Mouse (Mus musculus) midbrain, embryonic 10.5 days (tissue): ENCODE data around the gene Rims4. TPM values are rescaled to one million over a fixed set of nuclear protein-coding genes. Genes with fewer than 3 reads are reported as not detected.

ENCODE experiments used
- DNase-seq: peaks from one replicate; pipeline ENCODE4 v3.0.0-alpha.2; 2017; ENCODE audit warnings: low spot score
- H3K27ac ChIP-seq: fragments of 300-500 bp; sonication (generic); replicated peaks from 2 replicates; pipeline ENCODE4 v1.5.1; 2016; ENCODE audit warnings: mild to moderate bottlenecking
- H3K27me3 ChIP-seq: fragments of 300-500 bp; sonication (generic); 2 replicates; pipeline ENCODE4 v1.6.1; 2016; ENCODE audit warnings: low read depth, mild to moderate bottlenecking; ENCODE audit not compliant: poor library complexity, severe bottlenecking
- H3K36me3 ChIP-seq: fragments of 300-500 bp; sonication (generic); 2 replicates; pipeline ENCODE4 v1.6.1; 2016; ENCODE audit warnings: mild to moderate bottlenecking, moderate library complexity
- H3K4me1 ChIP-seq: fragments of 300-500 bp; sonication (generic); 2 replicates; pipeline ENCODE4 v1.6.1; 2016
- H3K4me3 ChIP-seq: fragments of 300-500 bp; sonication (generic); 2 replicates; pipeline ENCODE4 v1.5.1; 2016; ENCODE audit warnings: mild to moderate bottlenecking, moderate library complexity
- H3K9me3 ChIP-seq: fragments of 300-500 bp; sonication (generic); replicated peaks from 2 replicates; pipeline ENCODE4 v1.6.1; 2016; ENCODE audit warnings: mild to moderate bottlenecking
- WGBS: fragments of 180-500 bp; shearing (Covaris S2); methylation state at CpG from one replicate; pipeline ENCODE4 v1.1.7; 2016; 5-methylcytosine and 5-hydroxymethylcytosine counted together
- polyA plus RNA-seq: library from polyadenylated mRNA; unstranded; fragments of >200 nt; fragmentation: Nextera tagmentation; extraction: Ambion mirVana; gene quantifications from 2 replicates; pipeline ENCODE4 v1.2.1, GENCODE M21; 2016

The Rims4 gene
- polyA plus RNA-seq, 1 experiment from 2014 or later: 0.98 TPM

DNA sequence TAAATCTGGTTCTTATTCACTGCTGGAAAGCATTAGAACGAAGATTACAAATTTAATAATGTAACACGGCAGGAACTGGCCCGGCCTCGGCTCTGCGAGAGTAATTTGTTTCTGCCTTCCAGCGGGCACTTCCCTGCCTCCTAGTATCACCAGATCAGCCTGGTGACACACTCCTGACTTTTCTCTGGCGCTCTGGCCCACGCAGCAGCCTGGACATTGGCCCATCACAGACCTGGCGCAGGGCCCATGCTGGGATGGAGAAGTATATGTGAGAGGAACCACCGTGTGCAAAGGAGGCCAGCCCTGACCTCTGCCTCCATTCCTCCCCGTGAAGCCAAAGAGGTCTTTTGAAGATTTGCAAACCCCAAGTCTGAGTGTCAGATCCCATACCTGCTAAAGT, 15.0 kb downstream of the Rims4 start:
- DNase-seq: no peak
- H3K36me3 ChIP-seq: no peaks in the 10 kb centered on the region
- H3K27me3 ChIP-seq: no peaks in the 10 kb centered on the region
- 81% methylated on average over 11 of the region's 11 CpGs for WGBS
- no peak overlapping the region for H3K27ac ChIP-seq
- no peaks in the 10 kb centered on the region for H3K9me3 ChIP-seq
- H3K4me1 ChIP-seq: peaks cover 8% of the 10 kb centered on the region; the same call in 1 of the 2 replicates
- H3K4me3 ChIP-seq: no peak overlapping the region

DNA sequence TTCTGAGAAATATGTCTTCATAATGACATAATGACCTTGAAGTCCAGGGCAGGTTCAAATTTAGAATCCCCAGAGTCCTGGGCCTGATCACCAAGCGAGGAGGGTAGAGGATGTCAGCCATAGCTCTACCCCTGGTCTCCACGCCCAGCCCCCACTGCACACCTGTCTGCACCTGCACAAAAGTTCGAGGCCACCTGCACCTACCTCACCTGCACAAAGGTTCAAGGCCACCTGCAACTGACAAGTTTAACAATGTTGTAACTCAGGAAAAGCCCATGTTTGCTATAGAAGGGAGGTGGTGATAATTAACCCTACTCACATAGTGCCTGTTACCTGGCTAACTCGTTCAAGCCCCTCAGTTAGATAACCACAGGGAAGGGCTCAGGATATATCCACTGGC, 16.0 kb downstream of the Rims4 start:
- H3K4me3 ChIP-seq: no peak overlapping the region
- H3K27me3 ChIP-seq: no peaks in the 10 kb centered on the region
- DNase-seq: no peak
- no peaks in the 10 kb centered on the region for H3K36me3 ChIP-seq
- no peaks in the 10 kb centered on the region for H3K9me3 ChIP-seq
- WGBS: 87% methylated on average over 4 of the region's 4 CpGs
- H3K4me1 ChIP-seq: peaks cover 8% of the 10 kb centered on the region; the same call in 1 of the 2 replicates
- no peak overlapping the region for H3K27ac ChIP-seq

DNA sequence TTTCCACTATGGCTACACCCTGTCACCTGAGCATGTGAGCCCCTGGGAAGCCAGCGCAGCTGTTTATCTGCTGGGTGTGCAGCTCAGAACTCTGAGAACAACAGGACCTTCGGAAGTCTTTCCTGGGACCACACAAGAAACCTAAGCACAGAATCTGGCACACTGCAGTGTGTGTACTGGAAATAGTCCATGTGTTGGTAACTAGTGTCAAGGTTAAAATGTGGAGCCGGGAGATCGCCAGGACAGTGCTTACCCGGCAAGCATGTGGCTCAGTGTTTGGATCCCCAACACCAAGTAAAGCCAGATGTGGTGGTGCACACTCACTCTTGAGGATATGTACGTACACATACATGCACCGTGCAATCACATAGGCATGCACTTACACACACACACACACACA, 17.4 kb downstream of the Rims4 start:
- no peak for DNase-seq
- H3K4me1 ChIP-seq: peaks cover 8% of the 10 kb centered on the region; the same call in 1 of the 2 replicates
- no peak overlapping the region for H3K4me3 ChIP-seq
- no peaks in the 10 kb centered on the region for H3K27me3 ChIP-seq
- 87% methylated on average over 7 of the region's 7 CpGs for WGBS
- H3K36me3 ChIP-seq: no peaks in the 10 kb centered on the region
- H3K27ac ChIP-seq: no peak overlapping the region
- H3K9me3 ChIP-seq: no peaks in the 10 kb centered on the region

DNA sequence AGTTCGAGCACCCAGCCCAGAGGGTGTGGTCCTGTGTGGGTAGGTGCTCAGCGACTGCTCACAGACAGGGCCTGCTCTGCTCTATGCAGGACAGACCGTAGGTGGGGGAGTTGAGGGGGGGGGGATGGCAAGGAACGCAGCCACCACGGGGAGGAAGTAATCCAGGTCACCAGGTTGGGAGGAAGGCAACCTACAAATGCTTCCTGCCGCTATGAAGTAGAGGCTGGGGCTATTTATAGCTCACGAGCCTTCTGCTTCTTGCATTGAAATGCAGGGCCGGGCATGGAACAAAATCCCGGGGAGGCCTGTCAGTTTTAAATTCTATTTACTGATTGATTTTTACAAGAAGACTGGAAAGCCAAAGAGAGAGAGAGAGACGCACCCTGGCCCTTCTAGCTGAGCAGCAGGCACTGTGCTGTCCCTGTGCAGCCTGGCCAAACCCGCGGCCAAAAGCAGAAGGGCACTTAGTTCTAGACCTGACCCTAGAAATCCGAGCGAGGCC, 18.5 kb downstream of the Rims4 start:
- Histone ChIP-seq H3K4me3 (no peak overlapping the region), H3K27me3 (no peaks in the 10 kb centered on the region), H3K9me3 (no peaks in the 10 kb centered on the region), H3K4me1 (peaks cover 7% of the 10 kb centered on the region; the same call in 1 of the 2 replicates), H3K27ac (no peak overlapping the region), H3K36me3 (no peaks in the 10 kb centered on the region)
- WGBS: 66% methylated on average over 14 of the region's 14 CpGs
- DNase-seq: no peak

DNA sequence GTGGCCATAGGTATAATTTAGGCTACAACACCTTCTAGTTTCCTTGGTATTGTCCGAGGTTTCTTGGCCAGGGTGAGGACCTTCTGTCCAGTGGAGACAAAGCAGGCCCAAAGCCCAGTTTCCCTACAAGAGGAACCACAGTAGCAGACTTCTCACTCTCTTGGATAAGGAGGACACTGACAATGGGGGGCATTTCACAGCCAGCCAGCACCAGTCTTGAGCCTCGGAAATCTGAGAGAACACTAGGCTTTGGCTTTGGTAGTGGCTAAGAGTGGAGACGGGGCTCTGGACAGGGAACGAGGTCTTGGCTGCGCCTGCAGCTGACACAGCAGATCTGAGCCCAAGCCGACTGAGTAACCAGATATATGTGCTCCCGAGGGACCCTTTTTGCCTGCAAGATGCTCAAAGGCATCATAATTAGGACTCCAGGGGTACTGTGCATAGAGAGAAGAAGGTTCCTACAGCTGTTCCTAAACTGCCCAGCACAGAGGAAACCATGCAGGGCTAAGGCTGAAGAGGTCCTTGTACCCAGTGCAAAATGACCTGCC, 20.4 kb downstream of the Rims4 start:
- H3K27ac ChIP-seq: no peak overlapping the region
- H3K27me3 ChIP-seq: no peaks in the 10 kb centered on the region
- no peaks in the 10 kb centered on the region for H3K9me3 ChIP-seq
- H3K4me1 ChIP-seq: no peaks in the 10 kb centered on the region
- 86% methylated on average over 7 of the region's 7 CpGs for WGBS
- no peaks in the 10 kb centered on the region for H3K36me3 ChIP-seq
- no peak for DNase-seq
- H3K4me3 ChIP-seq: no peak overlapping the region

DNA sequence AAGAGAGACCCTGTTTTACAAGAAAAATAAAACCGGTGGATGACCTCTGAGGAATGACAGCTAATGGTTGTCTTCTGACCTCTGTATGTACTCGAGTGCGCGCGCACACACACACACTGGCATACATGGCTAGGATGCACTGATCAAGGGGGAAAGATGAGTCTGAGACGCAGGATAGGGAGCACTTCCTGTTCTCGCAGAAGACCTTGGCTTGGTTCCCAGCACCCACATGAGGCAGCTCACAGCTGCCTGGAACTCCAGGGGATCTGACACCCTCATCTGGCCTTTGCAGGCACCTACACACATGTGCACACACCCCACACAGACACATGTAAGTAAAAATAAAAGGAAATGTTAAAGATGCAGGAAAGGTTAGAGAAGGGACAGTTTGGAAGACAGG, 21.5 kb downstream of the Rims4 start:
- WGBS: 97% methylated on average over 7 of the region's 7 CpGs

DNA sequence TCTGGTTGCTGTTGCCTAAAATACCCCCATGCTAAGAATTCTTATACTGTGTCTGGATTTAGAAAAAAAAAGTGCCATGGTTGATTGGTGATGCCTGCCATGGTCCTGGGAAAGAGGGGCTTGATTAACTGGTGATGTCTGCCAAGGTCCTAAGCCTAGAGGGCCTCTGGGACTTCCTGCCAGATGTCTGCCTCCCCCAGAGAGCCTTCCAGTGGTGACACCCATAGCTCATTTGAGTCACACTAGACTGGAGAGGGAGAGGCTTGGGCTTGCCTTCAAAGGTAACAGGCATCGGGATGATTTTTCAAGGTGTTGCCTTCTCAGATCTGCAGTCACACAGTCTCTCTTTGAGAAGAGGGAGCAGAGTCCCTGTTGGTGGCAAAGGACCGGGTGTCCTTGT, 23.3 kb downstream of the Rims4 start:
- DNase-seq: no peak
- no peaks in the 10 kb centered on the region for H3K9me3 ChIP-seq
- no peak overlapping the region for H3K27ac ChIP-seq
- 87% methylated on average over 2 of the region's 2 CpGs for WGBS
- H3K36me3 ChIP-seq: no peaks in the 10 kb centered on the region
- no peak overlapping the region for H3K4me3 ChIP-seq
- no peaks in the 10 kb centered on the region for H3K27me3 ChIP-seq
- H3K4me1 ChIP-seq: 0 out of 2 replicates have a peak, but pooled peaks cover 3% of the 10 kb centered on the region

More for the DNA sequence above, 21.5 kb downstream of the Rims4 start:
- no peaks in the 10 kb centered on the region for H3K27me3 ChIP-seq
- DNase-seq: no peak
- H3K36me3 ChIP-seq: no peaks in the 10 kb centered on the region
- no peaks in the 10 kb centered on the region for H3K9me3 ChIP-seq
- no peaks in the 10 kb centered on the region for H3K4me1 ChIP-seq
- no peak overlapping the region for H3K4me3 ChIP-seq
- no peak overlapping the region for H3K27ac ChIP-seq

DNA sequence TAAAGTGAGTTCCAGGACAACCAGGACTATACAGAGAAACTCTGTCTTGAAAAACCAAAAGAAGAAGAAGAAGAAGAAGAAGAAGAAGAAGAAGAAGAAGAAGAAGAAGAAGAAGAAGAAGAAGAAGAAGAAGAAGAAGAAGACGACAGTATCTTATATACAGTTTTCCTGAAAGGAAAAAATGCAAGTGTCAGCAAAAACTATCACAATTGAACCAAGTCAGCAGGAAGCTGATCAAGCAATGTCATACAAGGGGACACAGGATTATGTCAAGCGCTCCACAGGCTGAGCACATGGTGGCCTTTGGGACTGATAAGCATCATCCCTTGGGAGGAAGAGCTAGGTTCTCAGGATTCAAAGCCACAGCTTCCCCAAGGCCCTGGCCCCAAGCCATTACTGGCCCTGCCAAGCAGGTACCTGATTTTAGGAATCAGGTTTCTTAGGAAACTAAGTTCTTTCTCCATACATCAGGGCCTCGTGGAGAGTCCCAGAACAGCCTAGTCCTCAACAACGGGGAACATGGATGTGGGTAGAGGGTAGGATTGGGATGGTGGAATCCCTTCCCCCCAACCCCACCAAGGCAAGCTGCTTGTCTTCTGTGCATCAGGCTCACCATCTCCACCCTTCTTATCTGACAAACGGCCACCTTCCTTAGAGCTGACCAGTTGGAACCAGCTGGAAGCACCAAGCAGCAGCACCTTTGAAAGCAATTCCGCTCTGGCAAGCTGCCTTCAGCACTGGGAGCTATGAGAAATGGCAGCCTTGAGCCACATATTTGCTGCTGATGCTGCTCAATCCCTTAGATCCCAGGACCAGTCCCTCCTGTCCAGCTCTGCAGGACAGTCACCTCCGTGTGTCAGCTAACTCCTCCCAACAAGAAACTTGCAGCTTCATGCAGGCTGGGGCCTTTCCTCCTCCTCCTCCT, 24.8 kb downstream of the Rims4 start:
- H3K9me3 ChIP-seq: no peaks in the 10 kb centered on the region
- no peak for DNase-seq
- 72% methylated on average over 7 of the region's 7 CpGs for WGBS
- H3K36me3 ChIP-seq: no peaks in the 10 kb centered on the region
- no peaks in the 10 kb centered on the region for H3K27me3 ChIP-seq
- H3K4me1 ChIP-seq: 0 out of 2 replicates have a peak, but pooled peaks cover 3% of the 10 kb centered on the region
- H3K4me3 ChIP-seq: no peak overlapping the region
- no peak overlapping the region for H3K27ac ChIP-seq

DNA sequence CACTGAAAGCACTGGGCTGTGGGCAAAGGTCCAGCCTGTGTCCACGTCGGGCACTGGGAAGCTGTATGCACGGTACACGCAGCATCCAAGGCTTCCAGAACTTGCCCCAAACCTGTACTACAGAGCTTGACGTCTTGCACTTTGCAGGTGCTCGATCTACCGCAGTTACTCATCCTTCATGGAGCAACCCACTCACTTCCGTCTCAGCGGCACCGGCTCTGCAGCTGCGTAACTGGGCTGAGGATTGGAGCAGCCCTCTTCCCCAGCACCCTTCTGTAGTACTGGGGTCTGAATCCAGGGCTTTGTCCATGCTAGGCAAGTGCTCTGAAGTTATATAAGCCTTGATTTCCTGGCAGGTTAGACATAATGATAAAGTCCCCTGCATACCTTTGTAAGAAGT, 27.2 kb downstream of the Rims4 start:
- no peaks in the 10 kb centered on the region for H3K9me3 ChIP-seq
- H3K36me3 ChIP-seq: no peaks in the 10 kb centered on the region
- no peak overlapping the region for H3K27ac ChIP-seq
- no peaks in the 10 kb centered on the region for H3K27me3 ChIP-seq
- no peak for DNase-seq
- WGBS: 94% methylated on average over 11 of the region's 11 CpGs
- 0 out of 2 replicates have a peak, but pooled peaks cover 3% of the 10 kb centered on the region for H3K4me1 ChIP-seq
- H3K4me3 ChIP-seq: no peak overlapping the region

DNA sequence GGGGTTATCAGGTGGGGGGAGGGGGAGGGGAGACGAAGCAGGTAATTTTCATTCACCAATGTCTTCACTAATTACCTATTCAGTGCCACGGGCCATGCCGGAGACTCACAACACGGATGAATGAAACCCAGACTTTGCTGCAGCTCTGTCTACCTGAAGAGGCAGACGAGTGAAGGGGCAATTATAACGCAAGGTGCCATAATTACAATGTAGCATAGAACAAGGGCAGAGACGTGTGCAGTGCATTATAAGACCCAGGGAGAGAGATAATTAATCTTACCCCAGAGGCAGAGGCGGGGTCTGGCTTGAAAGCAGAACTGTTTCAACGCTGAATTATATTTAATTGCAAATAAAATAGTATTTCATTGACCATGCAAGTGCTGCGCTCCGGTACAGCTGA, 27.9 kb downstream of the Rims4 start:
- Histone ChIP-seq H3K9me3 (no peaks in the 10 kb centered on the region), H3K27ac (no peak overlapping the region), H3K27me3 (no peaks in the 10 kb centered on the region), H3K4me3 (no peak overlapping the region), H3K36me3 (no peaks in the 10 kb centered on the region), H3K4me1 (0 out of 2 replicates have a peak, but pooled peaks cover 3% of the 10 kb centered on the region)
- no peak for DNase-seq
- 84% methylated on average over 11 of the region's 11 CpGs for WGBS

DNA sequence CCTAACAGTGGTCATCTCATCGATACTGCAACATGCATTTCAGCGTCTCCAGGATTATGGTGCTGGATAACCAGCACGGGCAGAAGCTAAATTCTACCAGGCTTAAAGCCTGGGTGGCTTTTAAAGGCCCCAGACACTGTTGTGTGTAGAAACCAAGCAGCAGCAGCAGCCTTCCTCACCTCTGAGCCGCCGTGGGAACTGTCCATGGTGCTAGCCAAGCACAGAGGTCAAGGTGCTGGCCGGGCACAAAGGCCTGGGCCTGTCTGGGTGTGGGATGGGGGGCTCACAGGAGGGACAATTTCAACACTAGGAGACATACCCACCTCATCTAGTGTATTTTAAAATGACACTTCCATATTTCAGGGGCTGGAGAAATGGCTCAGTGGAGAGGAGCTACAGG, 29.1 kb downstream of the Rims4 start:
- DNase-seq: peak; percentile 45
- Histone ChIP-seq H3K27ac (no peak overlapping the region), H3K27me3 (no peaks in the 10 kb centered on the region), H3K4me1 (0 out of 2 replicates have a peak, but pooled peaks cover 3% of the 10 kb centered on the region), H3K36me3 (no peaks in the 10 kb centered on the region), H3K4me3 (no peak overlapping the region), H3K9me3 (no peaks in the 10 kb centered on the region)
- 41% methylated on average over 6 of the region's 6 CpGs for WGBS

DNA sequence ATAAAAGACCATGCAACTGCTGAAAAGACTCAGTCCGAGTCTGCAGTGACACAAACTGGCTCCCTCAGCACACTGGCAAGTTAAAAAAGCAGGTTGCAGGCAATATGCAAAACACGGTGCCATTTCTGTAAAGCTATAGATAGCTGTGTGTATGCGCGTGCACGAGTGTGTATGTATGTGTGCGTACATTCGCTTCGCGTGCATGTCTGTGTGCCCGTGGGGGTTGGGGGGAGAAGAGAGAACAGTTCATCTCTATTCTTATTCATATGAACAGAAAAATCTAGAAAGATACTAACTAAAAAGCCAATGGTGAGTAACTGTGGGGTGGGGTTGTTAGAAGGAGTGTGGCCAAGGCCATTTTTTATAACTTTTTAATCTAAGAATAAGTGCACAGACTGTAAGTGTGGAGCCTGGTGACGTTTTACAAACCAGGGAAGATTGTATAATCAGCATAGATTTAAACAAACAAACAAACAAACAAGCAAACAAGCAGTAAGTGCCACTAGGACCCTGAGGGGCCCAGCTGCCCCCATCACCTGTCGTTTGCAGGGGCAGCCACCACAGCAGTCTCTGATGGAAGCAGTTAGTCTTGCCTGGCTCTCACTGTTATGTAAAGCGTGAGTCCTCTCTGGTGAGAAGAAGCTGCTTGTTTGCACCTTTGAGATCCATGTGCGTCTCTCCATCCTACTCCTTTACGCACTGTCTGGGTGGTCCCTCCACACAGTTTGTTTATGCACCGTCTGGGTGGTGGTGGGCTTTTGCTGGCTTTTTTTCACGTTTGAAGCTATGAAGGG, 35.4 kb downstream of the Rims4 start:
- 69% methylated on average over 17 of the region's 17 CpGs for WGBS
- no peak overlapping the region for H3K4me3 ChIP-seq
- peaks cover 3% of the 10 kb centered on the region; the same call in 1 of the 2 replicates for H3K27me3 ChIP-seq
- no peak for DNase-seq
- no peaks in the 10 kb centered on the region for H3K36me3 ChIP-seq
- H3K4me1 ChIP-seq: no peaks in the 10 kb centered on the region
- H3K27ac ChIP-seq: no peak overlapping the region
- no peaks in the 10 kb centered on the region for H3K9me3 ChIP-seq
